Mouse (Mus musculus) heart, adult 2 months (tissue): ENCODE measurements at regions not wholly inside any gene's neighbourhood (a gene's known extent, or its start where the extent isn't known, plus 50 kb on each side); places are given as distances from the start of the nearest gene placed in this dataset.
"Not testable (repeated sequence)": the region's sequence is repeated elsewhere in the genome, so short reads cannot be mapped to it uniquely, and the experiment has no call there.

Experiments used
- DNase-seq, 2 experiments: peaks; one replicate each; pipeline ENCODE4 v3.0.0; 2021
- H3K27ac ChIP-seq: fragments of 200-600 bp; 2 replicates; pipeline ENCODE4 v1.8.1; 2022
- H3K27me3 ChIP-seq: fragments of 200-500 bp; 2 replicates; pipeline ENCODE4 v1.6.1; 2012; ENCODE audit warnings: mild to moderate bottlenecking, low read length, inconsistent platforms, mixed read lengths; ENCODE audit not compliant: control insufficient read depth, insufficient read depth
- H3K36me3 ChIP-seq: fragments of 200-500 bp; 2 replicates; pipeline ENCODE4 v1.6.1; 2012; ENCODE audit warnings: low read length, inconsistent platforms; ENCODE audit not compliant: control insufficient read depth, insufficient read depth
- H3K4me1 ChIP-seq: fragments of 200-500 bp; 2 replicates; pipeline ENCODE4 v1.6.1; 2011; ENCODE audit warnings: low read length; ENCODE audit not compliant: control insufficient read depth, insufficient read depth
- H3K4me3 ChIP-seq: fragments of 200-600 bp; 2 replicates; pipeline ENCODE4 v1.8.1; 2022
- H3K79me2 ChIP-seq: fragments of 200-500 bp; replicated peaks from 2 replicates; pipeline ENCODE4 v1.6.1; 2012; ENCODE audit warnings: mild to moderate bottlenecking, inconsistent platforms, low read length, moderate library complexity, mixed read lengths; ENCODE audit not compliant: control insufficient read depth, insufficient read depth
- H3K9ac ChIP-seq: fragments of 200-500 bp; 2 replicates; pipeline ENCODE4 v1.6.1; 2012; ENCODE audit warnings: low read depth, mild to moderate bottlenecking, control low read depth, inconsistent platforms, low read length, mixed read lengths
- CTCF ChIP-seq: fragments of 200-600 bp; IDR thresholded peaks from 2 replicates; pipeline ENCODE4 v1.8.1; 2022; ENCODE audit warnings: antibody characterized with exemption, mild to moderate bottlenecking, moderate library complexity
- EP300 ChIP-seq: fragments of 200-500 bp; IDR thresholded peaks from 2 replicates; pipeline ENCODE4 v1.6.1; 2011; ENCODE audit warnings: low read depth, low read length, control low read depth; ENCODE audit not compliant: insufficient read depth
- POLR2A ChIP-seq: fragments of 200-500 bp; IDR thresholded peaks from 2 replicates; pipeline ENCODE4 v1.6.1; 2011; ENCODE audit warnings: mild to moderate bottlenecking, low read depth, low read length, control low read depth; ENCODE audit not compliant: insufficient read depth
- WGBS: fragments of 180-500 bp; shearing (Covaris S2); methylation state at CpG from one replicate; pipeline ENCODE4 v1.1.7; 2018; 5-methylcytosine and 5-hydroxymethylcytosine counted together
- intact Hi-C: fragments of 180-260 bp; cut with DNase I; formaldehyde crosslinking; loops from one replicate; pipeline ENCODE4 v1.15.1; 2025

GRCm38 (mm10) chr17:29434074-29434944 lies 56.2 kb upstream of the Pim1 start:
- WGBS, result 74% methylated on average over 20 of the region's 20 CpGs
- H3K27me3 ChIP-seq, result no peaks in the 10 kb centered on the region
- no peaks in the 10 kb centered on the region for H3K36me3 ChIP-seq
- H3K79me2 ChIP-seq, result no peaks in the 10 kb centered on the region
- intact Hi-C loops, result loop anchor here (2.0 kb wide), 1 partner anchor 16 kb away; no protein-coding TSS in a partner anchor
- H3K9ac ChIP-seq, result no peak overlapping the region
- peak overlapping the region; percentile 71 for H3K27ac ChIP-seq
- H3K4me1 ChIP-seq, result peaks cover 12% of the 10 kb centered on the region
- no peak overlapping the region for H3K4me3 ChIP-seq
- no peak for TF ChIP-seq POLR2A
- TF ChIP-seq CTCF, result no peak
- no peak for TF ChIP-seq EP300
- no peak for DNase-seq

- intact Hi-C loops, result loop anchor here (2.0 kb wide), 1 partner anchor 15 kb away; no protein-coding TSS in a partner anchor
- peaks cover 16% of the 10 kb centered on the region for H3K4me1 ChIP-seq
- no peak overlapping the region for H3K4me3 ChIP-seq
- H3K27me3 ChIP-seq, result no peaks in the 10 kb centered on the region
- no peaks in the 10 kb centered on the region for H3K79me2 ChIP-seq
- H3K36me3 ChIP-seq, result no peaks in the 10 kb centered on the region
- no peak overlapping the region for H3K9ac ChIP-seq
- TF ChIP-seq POLR2A (no peak), CTCF (no peak), EP300 (no peak)
- DNase-seq, result no peak
- WGBS, result 92% methylated on average over 9 of the region's 9 CpGs
- no peak overlapping the region for H3K27ac ChIP-seq
These were observed 55.1 kb upstream of the Pim1 start for GRCm38 (mm10) chr17:29435345-29436006.

GRCm38 (mm10) chr17:29436484-29436870 lies 54.1 kb upstream of the Pim1 start:
- DNase-seq, H3K27me3 ChIP-seq, H3K36me3 ChIP-seq, H3K79me2 ChIP-seq, H3K4me3 ChIP-seq, intact Hi-C loops: not testable (repeated sequence)
- Histone ChIP-seq H3K9ac (peak overlapping the region; percentile 81), H3K27ac (peak overlapping the region; percentile 84), H3K4me1 (peaks cover 18% of the 10 kb centered on the region)
- WGBS, result 81% methylated on average over 9 of the region's 9 CpGs

GRCm38 (mm10) chr17:29436871-29437534 lies 53.5 kb upstream of the Pim1 start:
- intact Hi-C loops, result no loop called here
- H3K27ac ChIP-seq, result peak overlapping the region; percentile 84
- H3K9ac ChIP-seq, result peak overlapping the region; percentile 81
- TF ChIP-seq EP300 (0 out of 2 replicates have a peak, but pooled peaks have one; percentile 13), POLR2A (peak; percentile 37), CTCF (no peak)
- H3K4me3 ChIP-seq, result peak overlapping the region; percentile 44
- DNase-seq, result peak; percentile 83 to 89
- H3K79me2 ChIP-seq, result no peaks in the 10 kb centered on the region
- H3K27me3 ChIP-seq, result no peaks in the 10 kb centered on the region
- 1% methylated on average over 36 of the region's 36 CpGs for WGBS
- peaks cover 22% of the 10 kb centered on the region for H3K4me1 ChIP-seq
- no peaks in the 10 kb centered on the region for H3K36me3 ChIP-seq

GRCm38 (mm10) chr17:29437535-29438324 lies 52.8 kb upstream of the Pim1 start:
- H3K36me3 ChIP-seq, result no peaks in the 10 kb centered on the region
- H3K4me1 ChIP-seq, result peaks cover 24% of the 10 kb centered on the region
- H3K27ac ChIP-seq, result peak overlapping the region; percentile 84
- intact Hi-C loops, result no loop called here
- WGBS, result 36% methylated on average over 16 of the region's 16 CpGs
- no peak for TF ChIP-seq EP300
- no peak for TF ChIP-seq POLR2A
- TF ChIP-seq CTCF, result no peak
- no peaks in the 10 kb centered on the region for H3K79me2 ChIP-seq
- peak overlapping the region; percentile 44; the same call in 1 of the 2 replicates for H3K4me3 ChIP-seq
- peak overlapping the region; percentile 81; the same call in 1 of the 2 replicates for H3K9ac ChIP-seq
- no peaks in the 10 kb centered on the region for H3K27me3 ChIP-seq
- DNase-seq, result no peak
